Mouse (Mus musculus) E14TG2a.4 (cell line): ENCODE results near the gene Mtch1.
A peak's percentile ranks its signal among the peaks of the same experiment; 100 is the strongest.

Source experiments
- H3K27me3 ChIP-seq: 2 replicates; pipeline ENCODE4 v1.6.1; 2014; ENCODE audit warnings: low read length, control low read depth; ENCODE audit not compliant: insufficient read depth
- H3K36me3 ChIP-seq: 2 replicates; pipeline ENCODE4 v1.6.1; 2014; ENCODE audit warnings: low read length, control low read depth; ENCODE audit not compliant: insufficient read depth
- H3K4me1 ChIP-seq: replicated peaks from 2 replicates; pipeline ENCODE4 v1.6.1; 2014; ENCODE audit warnings: low read depth, low read length, control low read depth
- H3K4me3 ChIP-seq: replicated peaks from 2 replicates; pipeline ENCODE4 v1.5.1; 2014; ENCODE audit warnings: mild to moderate bottlenecking, low read length
- H3K9me3 ChIP-seq: 2 replicates; pipeline ENCODE4 v1.6.1; 2014; ENCODE audit warnings: low read length, control low read depth
- CTCF ChIP-seq: conservative IDR thresholded peaks from 2 replicates; pipeline ENCODE4 v1.5.1; 2014; ENCODE audit warnings: low read length
- NANOG ChIP-seq: IDR thresholded peaks from 2 replicates; pipeline ENCODE4 v1.6.1; 2014; ENCODE audit warnings: borderline replicate concordance, low read length, mixed read lengths
- POU5F1 ChIP-seq: IDR thresholded peaks from 2 replicates; pipeline ENCODE4 v1.6.1; 2014; ENCODE audit warnings: low read length, borderline replicate concordance

Gene Mtch1

DNA sequence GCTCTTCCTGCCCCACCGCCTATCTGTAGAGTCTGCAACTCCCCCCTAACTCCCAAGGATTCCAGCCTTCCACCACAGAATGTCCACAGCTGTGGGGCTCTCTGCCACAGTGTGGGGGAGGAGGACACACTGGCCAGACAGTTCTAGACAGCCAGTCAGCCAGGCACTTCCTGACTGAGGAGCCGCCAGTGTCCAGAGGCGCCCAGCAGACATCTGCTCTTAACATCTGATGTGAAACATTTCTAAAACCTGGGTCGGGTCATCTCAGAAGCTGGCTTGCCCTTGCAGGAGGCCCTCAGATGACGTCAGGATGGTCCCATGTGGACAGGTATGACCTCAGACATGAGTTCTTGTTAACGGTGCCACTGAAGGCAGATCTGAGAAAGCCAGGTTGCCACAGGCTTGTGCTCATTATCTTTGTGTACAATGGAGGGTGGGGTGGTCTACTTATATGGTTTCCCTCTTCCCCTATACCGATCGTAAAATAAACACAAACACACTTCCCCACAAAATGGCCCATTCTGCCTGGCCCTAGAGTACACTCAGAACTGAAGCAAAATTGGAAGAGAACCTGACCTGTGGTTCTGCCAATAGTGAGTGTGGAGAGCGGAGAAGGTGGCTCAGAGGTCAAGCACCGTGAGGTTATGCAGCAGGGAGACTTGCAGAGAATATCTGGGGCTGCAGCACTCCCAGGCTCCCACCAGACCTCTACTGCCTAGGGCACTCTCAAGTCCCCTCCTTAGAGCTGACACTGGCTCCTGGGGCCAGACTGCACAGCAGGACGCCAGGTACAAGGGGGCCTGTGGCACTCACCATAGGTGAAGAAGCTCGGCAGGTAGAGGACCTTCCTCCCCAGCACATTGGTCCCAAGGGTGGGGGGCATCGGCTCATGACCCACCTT is 5.5 kb downstream of the Mtch1 start:
- Histone ChIP-seq H3K4me3 (peak overlapping the region; percentile 49), H3K27me3 (no peaks in the 10 kb centered on the region), H3K9me3 (no peaks in the 10 kb centered on the region), H3K4me1 (peaks cover 78% of the 10 kb centered on the region), H3K36me3 (peaks cover 59% of the 10 kb centered on the region)
- no peak for TF ChIP-seq CTCF
- TF ChIP-seq NANOG, result no peak
- TF ChIP-seq POU5F1, result no peak

DNA sequence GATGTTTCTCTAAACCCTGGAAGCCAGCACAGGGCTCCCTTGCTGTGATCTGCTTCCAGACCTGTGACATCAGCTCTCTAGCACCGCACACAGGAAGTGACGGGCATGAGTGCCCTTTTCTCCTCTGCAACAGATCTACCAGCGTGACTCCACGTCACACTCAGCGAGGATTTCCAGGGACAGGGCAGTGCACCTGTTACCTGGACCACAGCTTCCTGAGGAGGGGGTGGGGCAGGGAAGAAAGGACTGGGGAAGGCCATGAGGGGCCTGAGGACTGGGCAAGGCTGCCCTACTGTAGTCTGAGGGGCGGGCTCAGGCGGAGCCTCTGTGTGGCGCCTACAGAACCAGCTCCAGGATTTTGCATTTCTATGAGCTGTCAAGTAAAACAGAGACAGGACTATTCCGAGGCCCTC is 6.1 kb downstream of the Mtch1 start:
- no peaks in the 10 kb centered on the region for H3K27me3 ChIP-seq
- TF ChIP-seq POU5F1, result no peak
- TF ChIP-seq CTCF, result peak; percentile 22; the same call in 1 of the 2 replicates
- TF ChIP-seq NANOG, result no peak
- H3K4me1 ChIP-seq, result peaks cover 77% of the 10 kb centered on the region
- peaks cover 66% of the 10 kb centered on the region for H3K36me3 ChIP-seq
- H3K9me3 ChIP-seq, result no peaks in the 10 kb centered on the region
- H3K4me3 ChIP-seq, result peak overlapping the region; percentile 49

DNA sequence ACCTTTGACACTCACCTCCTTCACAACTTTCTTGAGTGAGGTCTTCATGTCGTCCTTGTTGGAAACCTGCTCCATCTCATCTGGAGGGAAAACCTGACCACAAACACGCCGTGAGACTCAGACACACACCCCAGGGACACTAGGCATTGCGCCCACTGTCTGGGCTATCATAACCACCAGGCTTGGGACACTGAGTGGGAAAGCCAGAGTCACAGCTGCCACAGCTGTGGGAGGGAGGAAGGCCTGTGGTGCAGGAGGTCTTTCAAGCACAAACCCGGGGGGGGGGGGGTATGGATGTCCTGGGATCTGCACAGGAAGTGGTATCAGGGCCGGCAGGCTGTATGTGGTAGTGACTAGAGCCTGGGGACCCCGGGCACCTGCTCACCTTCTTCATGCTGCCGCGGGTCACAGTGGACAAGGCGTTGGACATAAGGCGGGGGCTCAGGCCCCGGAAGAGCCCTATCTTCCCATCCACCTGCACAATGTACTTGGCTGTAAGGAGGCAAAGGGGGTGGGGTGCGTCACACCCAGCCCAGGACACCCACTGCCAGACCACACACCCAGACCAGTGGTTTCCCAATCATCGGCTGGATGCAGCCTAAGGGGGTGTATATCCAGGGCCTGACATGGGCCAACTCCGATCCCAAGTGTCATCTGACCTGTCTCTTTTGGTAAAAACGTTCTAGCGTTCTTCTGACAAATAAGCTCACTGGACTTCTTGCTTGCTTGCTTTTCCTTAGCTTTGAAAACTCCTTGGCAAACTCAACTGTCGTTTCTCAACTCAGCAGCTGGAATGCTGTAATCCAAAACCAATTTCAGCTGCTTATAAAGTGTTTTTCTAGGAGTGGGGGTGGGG is 7.1 kb downstream of the Mtch1 start:
- peak overlapping the region; percentile 49 for H3K4me3 ChIP-seq
- no peaks in the 10 kb centered on the region for H3K9me3 ChIP-seq
- H3K36me3 ChIP-seq, result peaks cover 76% of the 10 kb centered on the region
- H3K27me3 ChIP-seq, result no peaks in the 10 kb centered on the region
- peaks cover 72% of the 10 kb centered on the region for H3K4me1 ChIP-seq
- no peak for TF ChIP-seq NANOG
- no peak for TF ChIP-seq POU5F1
- no peak for TF ChIP-seq CTCF

DNA sequence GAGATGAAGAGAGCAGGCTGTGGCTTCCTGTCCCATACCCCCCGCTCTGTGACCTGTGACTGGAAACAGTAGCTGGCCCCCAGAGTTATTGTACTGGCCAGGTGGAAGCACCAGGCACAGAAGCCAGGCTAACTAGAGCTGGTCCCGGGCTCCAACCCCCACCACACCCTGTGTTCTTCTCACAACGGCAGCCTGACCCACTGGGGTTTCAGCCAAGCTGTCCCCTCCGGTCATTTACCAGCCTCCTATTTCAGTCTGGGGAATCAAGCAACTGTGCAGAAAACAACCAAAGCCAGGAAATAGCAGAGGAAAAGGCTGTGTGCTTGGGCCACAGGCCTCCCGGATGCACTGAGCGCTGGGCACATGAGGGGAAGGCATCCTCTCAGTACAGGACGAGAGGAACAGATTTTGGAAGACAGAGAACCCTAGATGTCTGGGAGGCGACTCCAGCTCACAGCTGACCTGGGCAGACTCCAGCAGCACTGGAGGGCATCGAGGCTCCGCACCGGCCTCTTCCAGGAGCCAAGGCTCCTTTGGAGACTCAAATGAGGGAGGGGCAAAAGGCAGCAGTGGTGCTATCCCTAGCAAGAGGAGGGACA is 8.5 kb downstream of the Mtch1 start:
- TF ChIP-seq CTCF, result no peak
- TF ChIP-seq POU5F1, result no peak
- no peak for TF ChIP-seq NANOG
- Histone ChIP-seq H3K4me1 (peaks cover 67% of the 10 kb centered on the region), H3K36me3 (peaks cover 77% of the 10 kb centered on the region), H3K27me3 (no peaks in the 10 kb centered on the region), H3K4me3 (no peak overlapping the region), H3K9me3 (no peaks in the 10 kb centered on the region)

DNA sequence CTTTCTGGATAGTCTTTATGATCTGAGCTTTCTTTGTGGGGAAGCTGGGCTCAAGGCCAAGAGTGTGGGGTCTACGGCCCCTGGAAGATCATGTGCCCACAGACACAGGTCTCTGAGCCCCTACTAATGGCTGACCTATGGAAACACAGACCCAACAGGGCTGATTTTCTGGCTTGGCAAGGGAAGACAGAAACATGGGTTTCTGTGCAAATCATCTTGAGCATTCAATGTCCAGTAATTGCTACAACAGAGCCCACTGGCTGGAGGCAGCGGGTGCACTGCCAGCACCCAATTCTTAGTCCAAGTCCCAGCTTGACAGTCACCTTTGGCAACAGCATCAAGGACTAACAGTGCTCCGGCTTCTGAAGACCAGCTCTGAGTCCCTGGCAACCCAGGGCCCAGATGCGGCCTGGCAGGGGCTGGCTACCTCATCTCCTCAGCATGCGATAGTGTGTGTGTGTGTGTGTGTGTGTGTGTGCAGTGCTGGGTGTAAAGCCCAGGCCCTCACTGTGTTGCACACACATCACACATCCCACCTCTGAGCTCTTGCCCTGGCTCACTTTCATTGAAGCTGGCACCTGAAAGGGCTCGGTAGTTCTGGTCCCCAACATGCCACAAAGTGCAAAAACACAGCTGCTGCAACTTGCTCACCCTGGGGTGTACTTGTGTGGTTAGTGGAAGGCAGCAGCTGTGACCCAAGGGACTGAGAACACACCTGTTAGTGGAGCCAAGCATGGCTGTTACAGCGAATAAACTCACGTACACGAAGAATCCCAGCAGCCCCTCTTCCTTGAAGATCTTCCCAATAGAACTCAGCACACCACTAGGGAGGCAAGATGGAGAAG is 9.5 kb downstream of the Mtch1 start:
- TF ChIP-seq POU5F1 (no peak), CTCF (no peak), NANOG (no peak)
- H3K27me3 ChIP-seq, result no peaks in the 10 kb centered on the region
- no peaks in the 10 kb centered on the region for H3K9me3 ChIP-seq
- peaks cover 76% of the 10 kb centered on the region for H3K36me3 ChIP-seq
- H3K4me3 ChIP-seq, result no peak overlapping the region
- H3K4me1 ChIP-seq, result peaks cover 69% of the 10 kb centered on the region

DNA sequence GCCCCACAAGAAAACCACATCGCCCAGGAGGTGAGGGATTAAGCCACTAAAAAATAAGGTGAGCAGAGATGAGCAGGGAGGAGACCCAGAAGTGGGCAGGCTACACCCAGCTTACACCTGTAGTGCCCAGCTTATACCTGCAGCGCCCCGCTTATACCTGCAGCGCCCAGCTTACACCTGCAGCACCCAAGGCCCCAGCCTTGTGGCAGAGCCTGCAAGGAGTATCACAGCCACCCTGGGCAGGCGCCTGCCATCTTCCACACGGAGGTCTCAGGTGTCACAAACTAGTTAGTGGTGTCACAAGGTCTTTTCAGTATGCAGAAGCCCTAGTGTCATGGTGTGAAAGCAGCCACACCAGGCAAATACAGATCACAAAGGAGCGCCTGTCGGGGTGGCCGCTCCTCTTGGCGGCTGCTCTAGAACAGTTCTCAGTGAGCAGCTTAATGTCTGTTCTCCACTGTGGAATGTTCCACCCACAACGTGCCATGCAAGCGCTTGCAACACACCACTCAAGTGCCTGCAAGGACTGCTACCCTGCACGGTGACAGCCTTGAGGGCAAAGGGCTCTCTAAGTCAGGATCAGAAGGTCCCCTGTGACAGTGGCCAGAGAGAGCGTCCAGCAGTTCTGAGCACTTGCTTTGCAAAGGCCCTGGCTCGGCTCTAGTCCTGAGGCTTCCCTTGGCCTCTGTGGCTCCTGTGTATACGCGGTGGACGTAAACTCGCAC is 11.3 kb downstream of the Mtch1 start:
- Histone ChIP-seq H3K9me3 (no peaks in the 10 kb centered on the region), H3K4me3 (no peak overlapping the region), H3K27me3 (no peaks in the 10 kb centered on the region), H3K4me1 (peaks cover 62% of the 10 kb centered on the region), H3K36me3 (peaks cover 87% of the 10 kb centered on the region)
- no peak for TF ChIP-seq POU5F1

DNA sequence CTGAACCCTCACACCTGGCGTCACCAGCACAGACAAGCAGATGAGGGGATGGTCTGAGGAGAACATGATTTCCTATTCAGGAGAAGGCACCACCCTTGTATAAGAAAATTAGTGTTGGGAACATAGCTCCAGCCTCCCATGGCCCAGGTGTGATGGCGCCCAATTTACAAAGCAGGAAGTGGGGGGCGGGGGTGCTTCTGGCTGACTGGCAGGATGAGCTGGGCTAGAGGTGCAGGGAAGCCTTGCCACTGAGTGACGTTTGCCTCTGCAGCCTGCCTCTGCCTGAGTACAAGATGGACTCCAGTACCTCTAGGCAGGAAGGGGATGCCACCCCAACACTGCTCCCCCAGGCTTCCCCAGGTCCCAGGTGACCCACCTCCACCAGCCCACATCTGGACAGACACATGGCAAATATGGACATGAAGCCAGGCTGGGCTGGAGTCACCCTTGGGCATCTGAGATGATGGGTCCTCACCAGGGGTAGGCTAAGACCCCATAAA is 15.5 kb downstream of the Mtch1 start:
- Histone ChIP-seq H3K27me3 (peaks cover 20% of the 10 kb centered on the region), H3K9me3 (no peaks in the 10 kb centered on the region), H3K4me1 (peaks cover 63% of the 10 kb centered on the region), H3K36me3 (peaks cover 67% of the 10 kb centered on the region), H3K4me3 (no peak overlapping the region)
- TF ChIP-seq POU5F1 (no peak), NANOG (no peak), CTCF (no peak)
